Comparison of ENCODE assay signal across 13 mouse cellular contexts in the genomic region with DNA sequence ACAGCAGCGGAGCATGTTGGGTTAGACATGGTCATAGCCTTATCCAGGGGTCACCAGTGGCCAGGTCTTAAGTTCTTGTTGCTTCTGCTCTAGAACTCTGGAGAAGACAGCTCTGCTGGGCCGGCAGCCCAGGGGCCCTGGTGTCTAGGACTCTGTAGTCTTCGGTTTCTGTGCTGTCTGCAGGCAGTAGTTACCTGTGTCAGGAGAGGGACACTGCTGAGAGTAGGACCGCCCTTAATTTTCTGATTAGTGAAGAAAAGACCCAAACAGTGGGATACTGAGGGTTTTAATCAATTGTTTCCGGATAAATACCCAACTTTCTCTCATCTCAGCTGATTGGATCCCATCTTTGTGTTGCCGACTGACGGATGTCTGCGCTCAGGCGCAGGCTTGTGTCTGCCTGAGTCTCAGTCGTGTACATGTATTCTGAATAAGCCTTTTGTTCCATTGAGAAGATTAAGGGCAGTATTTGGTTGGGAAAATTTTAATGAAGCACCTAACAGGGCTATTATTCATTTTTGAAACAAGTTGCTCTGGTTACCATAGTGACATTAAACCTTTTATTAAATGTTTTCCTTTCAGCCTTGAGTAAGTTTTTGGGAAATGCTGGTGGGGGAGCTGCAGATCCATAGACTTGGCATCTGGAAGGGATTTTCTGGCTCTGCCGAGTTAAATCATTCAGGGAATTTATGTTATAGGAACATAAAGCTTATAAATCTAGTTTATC.
A peak's percentile ranks its signal among the peaks of the same experiment; 100 is the strongest.
DNase-seq lines count a peak whose midpoint lies in the region; ATAC-seq and TF ChIP-seq lines count a peak whose summit lies in the region.
"Had no signal": no experiment of that assay in that cellular context is flagged by ENCODE, and none has a peak within 500 bp of the region (broad histone marks: within the 10 kb centered on the region; RNA-seq: fewer than 3 reads in every experiment).

No protein-coding gene starts in this region.

- no peak overlapping the region for H3K4me2 ChIP-seq in lung, postnatal 0 days (replicated peaks; ENCODE audit: low read depth, low read length)
- H3K4me2 ChIP-seq in forebrain, embryonic 15.5 days (replicated peaks), result peak overlapping the region; percentile 38
- H3K4me2 ChIP-seq: liver, embryonic 12.5 days had no signal

- no peak for TF ChIP-seq CTCF in lung, postnatal 0 days (IDR thresholded peaks at IDR 0.05)

- H3K27me3 ChIP-seq in lung, postnatal 0 days (replicated peaks; ENCODE audit: insufficient read depth, low read length), result no peaks in the 10 kb centered on the region
- H3K27me3 ChIP-seq in forebrain, embryonic 15.5 days, result no peaks in the 10 kb centered on the region
- no peaks in the 10 kb centered on the region for H3K27me3 ChIP-seq in limb, embryonic 10.5 days (ENCODE audit: low read depth, poor library complexity, severe bottlenecking)
- H3K27me3 ChIP-seq: liver, embryonic 12.5 days had no signal

- H3K4me3 ChIP-seq in lung, postnatal 0 days (ENCODE audit: low read depth, low read length), result no peak overlapping the region
- H3K4me3 ChIP-seq in forebrain, embryonic 15.5 days, result no peak overlapping the region
- H3K4me3 ChIP-seq in limb, embryonic 10.5 days, result no peak overlapping the region
- H3K4me3 ChIP-seq: erythroblast, embryonic 14.5 days; liver, embryonic 12.5 days had no signal

- peaks cover 9% of the 10 kb centered on the region; the same call in 1 of the 2 replicates for H3K4me1 ChIP-seq in lung, postnatal 0 days (ENCODE audit: insufficient read depth, low read depth, low read length)
- H3K4me1 ChIP-seq in forebrain, embryonic 15.5 days, result peaks cover 52% of the 10 kb centered on the region
- H3K4me1 ChIP-seq in limb, embryonic 10.5 days, result peaks cover 51% of the 10 kb centered on the region

- 85% methylated on average over 11 of the region's 11 CpGs for WGBS in lung, postnatal 0 days
- 11% methylated on average over 11 of the region's 11 CpGs for WGBS in forebrain, embryonic 15.5 days
- WGBS in limb, embryonic 10.5 days, result 85% methylated on average over 11 of the region's 11 CpGs

- no peaks in the 10 kb centered on the region for H3K36me3 ChIP-seq in lung, postnatal 0 days (ENCODE audit: insufficient read depth, low read length)
- H3K36me3 ChIP-seq in forebrain, embryonic 15.5 days, result no peaks in the 10 kb centered on the region
- no peaks in the 10 kb centered on the region for H3K36me3 ChIP-seq in limb, embryonic 10.5 days
- H3K36me3 ChIP-seq: liver, embryonic 12.5 days had no signal

- H3K9ac ChIP-seq in lung, postnatal 0 days (replicated peaks; ENCODE audit: low read depth), result no peak overlapping the region
- H3K9ac ChIP-seq in forebrain, embryonic 15.5 days (replicated peaks), result no peak overlapping the region
- H3K9ac ChIP-seq: liver, embryonic 12.5 days had no signal

- peak; percentile 12 for DNase-seq in lung, postnatal 0 days (ENCODE audit: low spot score)
- no peak for DNase-seq in lung, postnatal 4 days
- DNase-seq in limb, embryonic 10.5 days (ENCODE audit: low spot score), result no peak
- DNase-seq in retina, postnatal 1 day, result peak; percentile 72
- DNase-seq in kidney, postnatal 36 days, result no peak
- DNase-seq in left cerebral cortex, postnatal 10 days (ENCODE audit: extremely low spot score in 1 of 2, low spot score in 2 of 2), result no peak
- DNase-seq in layer of hippocampus, postnatal 36 days, result no peak
- DNase-seq: cerebellum, adult 9-10 months; heart, adult 11 months had no signal

- no peaks in the 10 kb centered on the region for H3K9me3 ChIP-seq in lung, postnatal 0 days (ENCODE audit: low read length)
- H3K9me3 ChIP-seq in forebrain, embryonic 15.5 days, result no peaks in the 10 kb centered on the region
- H3K9me3 ChIP-seq in limb, embryonic 10.5 days (replicated peaks), result no peaks in the 10 kb centered on the region
- H3K9me3 ChIP-seq: liver, embryonic 12.5 days had no signal

- no peak for ATAC-seq in lung, postnatal 0 days
- peak; percentile 58 for ATAC-seq in forebrain, embryonic 15.5 days (replicated peaks)
- ATAC-seq: inflammation-experienced regulatory T-cells, adult 6 months; liver, embryonic 12.5 days had no signal

- intact Hi-C loops in left cerebral cortex, postnatal 10 days (cut with DNase I), result no loop called here

- H3K27ac ChIP-seq in lung, postnatal 0 days (ENCODE audit: low read length), result no peak overlapping the region
- peak overlapping the region; percentile 19 for H3K27ac ChIP-seq in forebrain, embryonic 15.5 days (replicated peaks)
- H3K27ac ChIP-seq in limb, embryonic 10.5 days, result peak overlapping the region; percentile 72
- H3K27ac ChIP-seq: liver, embryonic 12.5 days had no signal

- TF ChIP-seq EP300 in lung, postnatal 0 days (IDR thresholded peaks at IDR 0.05), result no peak

Comparison
In these comparisons a context has a peak if more than half of its experiments do, and no peak if none do; other contexts are left out.
1. DNase-seq: peak in lung, postnatal 0 days (single experiment) and retina, postnatal 1 day (single experiment); none in lung, postnatal 4 days (0 of 2), limb, embryonic 10.5 days (single experiment), kidney, postnatal 36 days (0 of 2), left cerebral cortex, postnatal 10 days (0 of 2) and layer of hippocampus, postnatal 36 days (0 of 2).